In the genomic region with DNA sequence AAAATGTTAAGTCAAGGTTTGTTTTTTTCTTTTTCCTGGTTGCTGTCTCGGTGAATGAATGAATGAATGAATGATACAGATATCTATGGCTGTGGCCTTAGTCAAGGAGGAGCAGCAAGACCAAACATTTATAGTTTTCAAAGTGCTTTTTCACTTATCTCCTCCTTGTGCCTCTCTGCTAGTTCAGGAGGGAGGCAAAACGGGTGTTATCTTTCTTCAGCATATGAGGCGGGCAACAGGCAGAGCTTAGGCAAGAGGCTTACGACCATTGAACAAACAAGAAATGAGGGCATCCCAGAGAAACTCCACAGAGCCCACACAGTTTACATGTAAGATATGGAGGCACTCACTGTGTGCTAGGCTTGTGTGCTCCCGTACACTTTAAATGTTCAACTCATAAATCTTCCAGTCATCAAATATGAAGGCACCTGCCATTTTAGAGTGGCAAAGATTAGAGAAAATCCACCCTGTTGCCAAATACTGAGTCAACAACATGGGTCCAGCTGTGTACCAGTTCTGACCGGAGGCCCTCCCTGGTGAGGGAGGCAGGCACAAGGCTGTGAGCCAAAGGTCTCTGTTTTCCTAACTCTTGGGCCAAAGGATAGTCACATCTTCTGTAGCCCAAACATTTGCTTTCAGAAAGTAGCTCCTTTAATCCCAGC, we compare ENCODE assay signal across 8 mouse cellular contexts. TPM values are rescaled to one million over a fixed set of nuclear protein-coding genes. Genes with fewer than 3 reads are reported as not detected.
DNase-seq lines count a peak whose midpoint lies in the region; ATAC-seq and TF ChIP-seq lines count a peak whose summit lies in the region.
"Had no signal": no experiment of that assay in that cellular context is flagged by ENCODE, and none has a peak within 500 bp of the region (broad histone marks: within the 10 kb centered on the region; RNA-seq: fewer than 3 reads in every experiment).

No protein-coding gene starts in this region.

- 72% methylated on average over 6 of the region's 6 CpGs for whole genome bisulfite sequencing in kidney, embryonic 16.5 days
- 59% methylated on average over 6 of the region's 6 CpGs for WGBS in bone marrow, adult 2 months
- 9% methylated on average over 6 of the region's 6 CpGs for WGBS in liver, embryonic 13.5 days (ENCODE audit: insufficient replicate concordance)

- peak; percentile 79 for DNase-seq in kidney, adult 11 months
- DNase-seq in G1E (ENCODE audit: low spot score), result peak; percentile 33
- peak; percentile 77 for DNase-seq in liver, embryonic 13.5 days
- no peak for DNase-seq in ovary, postnatal 14 days (ENCODE audit: low spot score)
- no peak for DNase-seq in left cerebral cortex, postnatal 36 days (ENCODE audit: low spot score in 2 of 2)

- H3K9ac ChIP-seq in kidney, embryonic 16.5 days (replicated peaks; ENCODE audit: low read length), result no peak overlapping the region
- H3K9ac ChIP-seq in liver, embryonic 13.5 days, result peak overlapping the region; percentile 76

- no peak for TF ChIP-seq CTCF in G1E (IDR thresholded peaks at IDR 0.05; ENCODE audit: low read depth, low read length)
- TF ChIP-seq CTCF in bone marrow, adult 2 months (IDR thresholded peaks at IDR 0.05; ENCODE audit: control insufficient read depth, insufficient read depth, low read length), result no peak

- peaks cover 5% of the 10 kb centered on the region; the same call in 1 of the 2 replicates for H3K9me3 ChIP-seq in kidney, embryonic 16.5 days (ENCODE audit: low read length)
- H3K9me3 ChIP-seq in G1E (replicated peaks), result peaks cover 3% of the 10 kb centered on the region; the same call in 1 of the 2 replicates
- no peaks in the 10 kb centered on the region for H3K9me3 ChIP-seq in liver, embryonic 13.5 days (replicated peaks)
- H3K9me3 ChIP-seq: midbrain, embryonic 10.5 days had no signal

- no peak for ATAC-seq in kidney, embryonic 16.5 days (ENCODE audit: low FRiP score, low TSS enrichment)
- ATAC-seq in G1E (ENCODE audit: extremely low read depth, insufficient number of reproducible peaks, low FRiP score, poor library complexity, severe bottlenecking), result peak; percentile 29
- ATAC-seq in liver, embryonic 13.5 days (ENCODE audit: low read depth), result peak; percentile 78

- intact Hi-C loops in left cerebral cortex, postnatal 36 days (cut with DNase I), result no loop called here

- no peaks in the 10 kb centered on the region for H3K27me3 ChIP-seq in kidney, embryonic 16.5 days (ENCODE audit: insufficient read depth, low read length)
- no peaks in the 10 kb centered on the region for H3K27me3 ChIP-seq in G1E (ENCODE audit: insufficient read depth, low read length)
- H3K27me3 ChIP-seq in liver, embryonic 13.5 days, result no peaks in the 10 kb centered on the region

- no peak overlapping the region for H3K4me3 ChIP-seq in kidney, embryonic 16.5 days (ENCODE audit: low read length)
- no peak overlapping the region; the same call in 1 of the 2 replicates for H3K4me3 ChIP-seq in G1E (ENCODE audit: low read depth, low read length)
- H3K4me3 ChIP-seq in bone marrow, adult 2 months (replicated peaks; ENCODE audit: control insufficient read depth, low read depth, low read length), result no peak overlapping the region
- peak overlapping the region; percentile 21; the same call in 1 of the 2 replicates for H3K4me3 ChIP-seq in liver, embryonic 13.5 days (replicated peaks)
- H3K4me3 ChIP-seq: midbrain, embryonic 10.5 days had no signal

- H3K4me1 ChIP-seq in kidney, embryonic 16.5 days (ENCODE audit: insufficient read depth, low read length), result peaks cover 66% of the 10 kb centered on the region
- H3K4me1 ChIP-seq in G1E (ENCODE audit: insufficient read depth, low read depth, low read length), result peaks cover 94% of the 10 kb centered on the region
- H3K4me1 ChIP-seq in bone marrow, adult 2 months (ENCODE audit: control insufficient read depth, insufficient read depth, low read length), result peaks cover 18% of the 10 kb centered on the region
- peaks cover 100% of the 10 kb centered on the region for H3K4me1 ChIP-seq in liver, embryonic 13.5 days (replicated peaks)

- no peak overlapping the region for H3K4me2 ChIP-seq in kidney, embryonic 16.5 days (replicated peaks; ENCODE audit: low read depth, low read length)
- peak overlapping the region; percentile 66 for H3K4me2 ChIP-seq in liver, embryonic 13.5 days

- no peak for TF ChIP-seq POLR2A in bone marrow, adult 2 months (IDR thresholded peaks at IDR 0.05; ENCODE audit: borderline replicate concordance, control insufficient read depth, low read depth, low read length)

- H3K36me3 ChIP-seq in kidney, embryonic 16.5 days (ENCODE audit: insufficient read depth, low read length), result peaks cover 5% of the 10 kb centered on the region
- peaks cover 32% of the 10 kb centered on the region for H3K36me3 ChIP-seq in G1E (replicated peaks)
- peaks cover 32% of the 10 kb centered on the region for H3K36me3 ChIP-seq in liver, embryonic 13.5 days

- no peak overlapping the region for H3K27ac ChIP-seq in kidney, embryonic 16.5 days (ENCODE audit: low read length)
- peak overlapping the region; percentile 87 for H3K27ac ChIP-seq in bone marrow, adult 2 months (ENCODE audit: control insufficient read depth, insufficient read depth, low read depth, low read length, poor library complexity)
- peak overlapping the region; percentile 100 for H3K27ac ChIP-seq in liver, embryonic 13.5 days
- H3K27ac ChIP-seq: midbrain, embryonic 10.5 days had no signal

RNA-seq across cellular contexts. Expression of gene Bcl2l1, which starts 17.2 kb away (rescaled TPM):
- polyA plus RNA-seq in kidney, embryonic 16.5 days (2015; fragmentation: Nextera tagmentation; extraction: Ambion mirVana), result 113 and 116 TPM in 2 replicates
- 35.2 and 79.6 TPM in 2 replicates for total RNA-seq in G1E (2014; fragmentation: Nextera tagmentation)
- total RNA-seq in G1E (2017), result 27.0 and 31.6 TPM in 2 replicates
- polyA plus RNA-seq in G1E (2012), result 63.3 and 82.7 TPM in 2 replicates
- 97.4 and 124 TPM in 2 replicates for polyA plus RNA-seq in bone marrow, adult 2 months (2011; ENCODE audit: insufficient read depth, insufficient read length, low replicate concordance, missing spikeins)
- polyA plus RNA-seq in liver, embryonic 13.5 days (2015; fragmentation: Nextera tagmentation; extraction: Ambion mirVana), result 148 and 164 TPM in 2 replicates
- 100 to 1,000 TPM; 128 to 133 TPM for total RNA-seq in left cerebral cortex, postnatal 36 days (2021)

RNA-seq across cellular contexts. Expression of gene Tpx2, which starts 33.4 kb away (rescaled TPM):
- 83.9 and 97.6 TPM in 2 replicates for polyA plus RNA-seq in kidney, embryonic 16.5 days (2015; fragmentation: Nextera tagmentation; extraction: Ambion mirVana)
- total RNA-seq in G1E (2014; fragmentation: Nextera tagmentation) (257 and 315 TPM in 2 replicates), G1E (2017) (119 and 142 TPM in 2 replicates)
- 11.7 and 16.7 TPM in 2 replicates for polyA plus RNA-seq in G1E (2012)
- 57.0 and 74.1 TPM in 2 replicates for polyA plus RNA-seq in bone marrow, adult 2 months (2011; ENCODE audit: insufficient read depth, insufficient read length, low replicate concordance, missing spikeins)
- polyA plus RNA-seq in liver, embryonic 13.5 days (2015; fragmentation: Nextera tagmentation; extraction: Ambion mirVana), result 59.8 and 79.4 TPM in 2 replicates
- 1 to 10 TPM; 3.2 to 3.6 TPM for total RNA-seq in left cerebral cortex, postnatal 36 days (2021)

Comparison
In these comparisons a context has a peak if more than half of its experiments do, and no peak if none do; other contexts are left out.
1. DNase-seq: peak in kidney, adult 11 months (single experiment), G1E (single experiment) and liver, embryonic 13.5 days (single experiment); none in ovary, postnatal 14 days (single experiment) and left cerebral cortex, postnatal 36 days (0 of 2).